Mouse (Mus musculus): ENCODE results near the gene Gm38655. TPM values are rescaled to one million over a fixed set of nuclear protein-coding genes. Genes with fewer than 3 reads are reported as not detected.

Gene Gm38655
- polyA plus RNA-seq, 1 experiment from 2014 or later, result not detected

- peaks cover under 1% of the 10 kb centered on the region; the same call in 1 of the 2 replicates for H3K4me1 ChIP-seq (replicated peaks; ENCODE audit: control insufficient read depth, insufficient read depth, low read length)
- H3K27me3 ChIP-seq (replicated peaks; ENCODE audit: control insufficient read depth, insufficient read depth, low read length), result no peaks in the 10 kb centered on the region
- no peak overlapping the region for H3K4me2 ChIP-seq
- H3K36me3 ChIP-seq (ENCODE audit: control insufficient read depth, insufficient read depth, low read length), result peaks cover 26% of the 10 kb centered on the region; the same call in 1 of the 2 replicates
- 85% methylated on average over 3 of the region's 3 CpGs for WGBS
- no peak overlapping the region for H3K4me3 ChIP-seq (ENCODE audit: low read depth, low read length)
- no peaks in the 10 kb centered on the region for H3K9me3 ChIP-seq (ENCODE audit: control insufficient read depth, low read length)
- no peak overlapping the region for H3K9ac ChIP-seq (ENCODE audit: low read depth, low read length)
- no peak for ATAC-seq (replicated peaks; ENCODE audit: low FRiP score)
- DNase-seq (ENCODE audit: low spot score), result no peak
- no peak overlapping the region for H3K27ac ChIP-seq (ENCODE audit: low read depth, low read length)
These were observed 40.2 kb upstream of the Gm38655 start for GRCm38 (mm10) chr17:25215431-25215830.

- Histone ChIP-seq H3K27ac (ENCODE audit: low read depth, low read length) (no peak overlapping the region), H3K36me3 (ENCODE audit: control insufficient read depth, insufficient read depth, low read length) (peaks cover 35% of the 10 kb centered on the region), H3K9me3 (ENCODE audit: control insufficient read depth, low read length) (no peaks in the 10 kb centered on the region), H3K27me3 (replicated peaks; ENCODE audit: control insufficient read depth, insufficient read depth, low read length) (no peaks in the 10 kb centered on the region), H3K4me3 (ENCODE audit: low read depth, low read length) (no peak overlapping the region), H3K4me2 (no peak overlapping the region), H3K9ac (ENCODE audit: low read depth, low read length) (no peak overlapping the region), H3K4me1 (replicated peaks; ENCODE audit: control insufficient read depth, insufficient read depth, low read length) (no peaks in the 10 kb centered on the region)
- ATAC-seq (replicated peaks; ENCODE audit: low FRiP score), result no peak
- 78% methylated on average over 4 of the region's 4 CpGs for WGBS
- no peak for DNase-seq (ENCODE audit: low spot score)
These were observed 36.4 kb upstream of the Gm38655 start for GRCm38 (mm10) chr17:25211705-25212104.

DNA sequence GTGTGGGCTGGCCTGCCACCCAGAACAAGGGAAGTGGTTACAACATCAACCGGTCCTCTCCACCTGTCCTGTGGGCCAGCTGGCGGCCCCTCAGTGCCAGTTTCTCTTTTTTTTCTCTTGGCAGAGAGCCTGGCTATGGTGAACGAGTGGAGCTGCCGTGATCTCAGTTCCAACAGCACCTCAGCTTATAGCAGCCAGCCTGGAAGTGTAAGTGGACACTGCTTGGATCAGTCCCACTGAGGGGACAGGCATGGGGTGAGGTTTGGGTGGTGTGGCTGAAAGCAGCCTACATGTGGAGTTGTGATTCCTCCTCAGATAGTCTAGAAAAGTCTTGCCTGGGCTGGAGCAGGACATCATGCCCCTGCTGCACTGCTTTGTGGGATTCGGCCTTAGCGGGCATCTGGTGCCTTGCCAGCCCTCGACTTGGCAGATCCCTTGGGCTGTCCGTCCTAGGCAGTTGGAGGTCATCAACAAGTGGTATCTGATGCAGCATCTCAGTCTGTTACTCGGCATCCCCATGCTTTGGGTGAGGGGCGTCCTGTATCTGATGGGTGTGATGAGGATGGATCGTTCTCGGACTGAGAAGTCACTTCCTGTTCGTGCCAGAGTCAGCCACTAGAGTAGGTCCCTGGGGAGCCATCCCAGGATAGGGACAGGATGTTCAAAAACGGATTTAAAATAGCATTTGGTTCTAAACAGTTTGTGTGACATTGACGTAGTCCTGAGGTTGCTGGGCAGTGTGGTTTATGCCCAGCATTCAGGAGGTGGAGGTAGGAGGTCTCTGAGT is 35.6 kb upstream of the Gm38655 start:
- 85% methylated on average over 15 of the region's 15 CpGs for WGBS
- H3K27ac ChIP-seq (ENCODE audit: low read depth, low read length), result no peak overlapping the region
- H3K36me3 ChIP-seq (ENCODE audit: control insufficient read depth, insufficient read depth, low read length), result peaks cover 36% of the 10 kb centered on the region
- H3K9me3 ChIP-seq (ENCODE audit: control insufficient read depth, low read length), result no peaks in the 10 kb centered on the region
- H3K27me3 ChIP-seq (replicated peaks; ENCODE audit: control insufficient read depth, insufficient read depth, low read length), result no peaks in the 10 kb centered on the region
- no peaks in the 10 kb centered on the region for H3K4me1 ChIP-seq (replicated peaks; ENCODE audit: control insufficient read depth, insufficient read depth, low read length)
- DNase-seq (ENCODE audit: low spot score), result no peak
- H3K9ac ChIP-seq (ENCODE audit: low read depth, low read length), result no peak overlapping the region
- no peak for ATAC-seq (replicated peaks; ENCODE audit: low FRiP score)
- H3K4me3 ChIP-seq (ENCODE audit: low read depth, low read length), result no peak overlapping the region
- no peak overlapping the region for H3K4me2 ChIP-seq

DNA sequence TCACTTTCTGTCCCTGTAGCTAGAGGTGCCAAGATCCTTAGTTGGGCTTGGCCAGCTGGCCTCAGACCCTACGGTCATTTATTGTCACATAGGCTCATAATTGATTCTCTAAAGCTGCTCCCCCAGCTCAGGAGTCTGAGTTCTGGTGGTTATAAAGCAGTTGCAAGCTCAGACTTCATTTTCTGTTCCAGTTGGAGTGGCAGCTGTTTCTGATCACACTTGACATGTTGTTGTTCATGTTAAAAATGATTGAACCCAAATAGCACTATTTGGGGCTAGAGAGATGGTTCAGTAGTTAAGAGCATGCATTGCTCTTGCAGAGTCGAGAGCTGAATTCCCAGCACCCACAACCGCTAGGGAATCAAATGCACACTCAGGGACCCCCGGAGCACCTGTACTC is 34.7 kb upstream of the Gm38655 start:
- no peak overlapping the region for H3K9ac ChIP-seq (ENCODE audit: low read depth, low read length)
- DNase-seq (ENCODE audit: low spot score) (no peak), ATAC-seq (replicated peaks; ENCODE audit: low FRiP score) (no peak)
- 95% methylated on average over 4 of the region's 4 CpGs for whole genome bisulfite sequencing
- H3K9me3 ChIP-seq (ENCODE audit: control insufficient read depth, low read length), result no peaks in the 10 kb centered on the region
- no peak overlapping the region for H3K4me3 ChIP-seq (ENCODE audit: low read depth, low read length)
- H3K4me1 ChIP-seq (replicated peaks; ENCODE audit: control insufficient read depth, insufficient read depth, low read length), result no peaks in the 10 kb centered on the region
- H3K27ac ChIP-seq (ENCODE audit: low read depth, low read length), result no peak overlapping the region
- peaks cover 37% of the 10 kb centered on the region for H3K36me3 ChIP-seq (ENCODE audit: control insufficient read depth, insufficient read depth, low read length)
- H3K4me2 ChIP-seq, result no peak overlapping the region
- no peaks in the 10 kb centered on the region for H3K27me3 ChIP-seq (replicated peaks; ENCODE audit: control insufficient read depth, insufficient read depth, low read length)

DNA sequence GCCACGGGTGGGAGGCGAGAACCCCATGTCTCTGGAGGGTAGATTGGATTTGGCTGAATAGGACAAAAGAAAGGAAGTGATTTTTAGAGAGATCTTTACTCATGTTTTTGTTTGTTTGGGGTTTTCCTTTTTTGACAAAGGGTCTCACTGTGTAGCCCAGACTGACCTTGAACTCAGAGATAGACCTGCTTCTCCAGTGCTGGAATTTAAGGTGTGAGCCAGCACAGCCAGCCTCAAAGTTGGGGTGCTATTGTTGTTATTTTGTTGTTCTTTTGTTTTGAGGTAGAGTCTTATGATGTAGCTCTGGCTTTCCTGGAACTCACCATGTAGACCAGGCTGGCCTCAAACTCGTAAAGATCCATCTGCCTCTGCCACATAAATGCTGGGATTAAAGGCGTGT is 27.1 kb upstream of the Gm38655 start:
- H3K4me1 ChIP-seq (replicated peaks; ENCODE audit: control insufficient read depth, insufficient read depth, low read length), result no peaks in the 10 kb centered on the region
- DNase-seq (ENCODE audit: low spot score) (no peak), ATAC-seq (replicated peaks; ENCODE audit: low FRiP score) (no peak)
- peaks cover 43% of the 10 kb centered on the region for H3K36me3 ChIP-seq (ENCODE audit: control insufficient read depth, insufficient read depth, low read length)
- no peak overlapping the region for H3K27ac ChIP-seq (ENCODE audit: low read depth, low read length)
- H3K4me2 ChIP-seq, result no peak overlapping the region
- 84% methylated on average over 4 of the region's 4 CpGs for whole genome bisulfite sequencing
- H3K4me3 ChIP-seq (ENCODE audit: low read depth, low read length), result no peak overlapping the region
- no peak overlapping the region for H3K9ac ChIP-seq (ENCODE audit: low read depth, low read length)
- H3K27me3 ChIP-seq (replicated peaks; ENCODE audit: control insufficient read depth, insufficient read depth, low read length), result no peaks in the 10 kb centered on the region
- H3K9me3 ChIP-seq (ENCODE audit: control insufficient read depth, low read length), result no peaks in the 10 kb centered on the region

DNA sequence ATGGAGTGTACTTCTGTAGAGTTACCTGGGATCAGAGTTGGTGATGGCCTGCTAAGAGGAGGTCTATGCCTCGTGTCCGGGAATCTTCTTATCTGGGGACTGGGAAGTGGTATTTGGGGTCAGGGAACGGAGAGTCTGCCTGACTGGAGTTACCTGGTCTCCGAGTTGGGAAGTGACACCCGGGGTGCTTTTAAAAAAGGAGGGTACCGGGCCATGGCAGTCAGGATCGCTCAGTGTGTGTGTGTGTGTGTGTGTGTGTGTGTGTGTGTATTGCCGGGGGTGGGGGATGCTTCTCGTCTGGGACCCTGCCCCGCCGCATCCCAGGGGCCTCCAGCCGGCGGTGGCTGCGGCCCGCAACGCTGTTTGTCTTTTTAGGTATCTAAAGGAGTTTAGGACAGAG is 13.8 kb upstream of the Gm38655 start:
- 4% methylated on average over 16 of the region's 16 CpGs for WGBS
- Histone ChIP-seq H3K27me3 (replicated peaks; ENCODE audit: control insufficient read depth, insufficient read depth, low read length) (no peaks in the 10 kb centered on the region), H3K27ac (ENCODE audit: low read depth, low read length) (peak overlapping the region; percentile 73; the same call in 1 of the 2 replicates), H3K36me3 (ENCODE audit: control insufficient read depth, insufficient read depth, low read length) (peaks cover 2% of the 10 kb centered on the region; the same call in 1 of the 2 replicates), H3K9ac (ENCODE audit: low read depth, low read length) (peak overlapping the region; percentile 85), H3K4me2 (peak overlapping the region; percentile 86), H3K9me3 (ENCODE audit: control insufficient read depth, low read length) (no peaks in the 10 kb centered on the region), H3K4me1 (replicated peaks; ENCODE audit: control insufficient read depth, insufficient read depth, low read length) (peaks cover 23% of the 10 kb centered on the region), H3K4me3 (ENCODE audit: low read depth, low read length) (peak overlapping the region; percentile 82)
- ATAC-seq (replicated peaks; ENCODE audit: low FRiP score), result no peak; the same call in 1 of the 2 replicates
- no peak for DNase-seq (ENCODE audit: low spot score)

DNA sequence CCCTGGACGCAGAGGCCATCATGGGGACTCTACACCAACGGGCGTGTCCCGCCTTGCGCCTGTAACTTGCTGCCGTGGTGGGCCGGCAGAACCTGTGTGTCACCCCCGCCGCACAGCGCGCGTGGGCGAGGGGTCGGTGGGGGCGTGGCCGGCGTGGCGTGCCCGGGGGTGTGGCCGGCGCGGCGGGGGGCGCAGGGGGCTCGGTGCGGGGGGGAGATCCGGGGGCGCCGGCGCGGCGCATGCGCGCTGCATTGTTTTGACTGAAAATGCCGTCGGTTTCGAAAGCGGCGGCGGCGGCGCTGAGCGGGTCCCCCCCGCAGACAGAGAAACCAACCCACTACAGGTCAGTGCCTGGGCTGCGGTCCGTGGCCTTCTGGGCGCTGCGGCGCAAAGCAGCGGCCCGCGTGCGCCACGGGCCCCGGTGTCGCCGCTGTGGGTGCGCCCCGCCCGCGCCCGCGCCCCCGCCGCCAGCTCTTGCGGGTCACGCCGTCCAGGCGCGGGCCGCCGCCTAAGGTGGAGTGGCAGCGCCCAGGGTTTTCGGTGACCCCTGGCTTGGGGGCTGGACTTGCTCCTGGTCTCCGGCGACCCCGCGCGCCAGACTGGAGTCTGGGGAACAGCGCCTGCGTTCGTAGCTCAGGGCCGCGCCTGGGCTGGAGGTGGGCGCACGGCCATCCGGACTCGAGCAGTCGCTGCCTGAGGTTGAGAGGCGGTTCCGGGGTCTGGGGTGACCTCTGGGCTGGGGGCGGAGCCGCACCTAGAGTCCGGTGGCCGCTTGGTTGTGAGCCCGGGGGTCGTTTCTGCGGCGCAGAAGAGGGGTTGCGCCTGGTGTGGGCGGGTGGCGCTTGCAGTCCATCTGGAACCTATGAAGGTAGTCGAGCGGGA is 13.1 kb upstream of the Gm38655 start, which contains the start of gene Unkl:
Unkl (plus strand) TSS at position 248 of the 882 bp plus-strand sequence.
- Histone ChIP-seq H3K9me3 (ENCODE audit: control insufficient read depth, low read length) (no peaks in the 10 kb centered on the region), H3K4me3 (ENCODE audit: low read depth, low read length) (peak within 1 kb of the TSS; percentile 82), H3K4me1 (replicated peaks; ENCODE audit: control insufficient read depth, insufficient read depth, low read length) (peaks cover 23% of the 10 kb centered on the region), H3K9ac (ENCODE audit: low read depth, low read length) (peak within 1 kb of the TSS; percentile 85), H3K27me3 (replicated peaks; ENCODE audit: control insufficient read depth, insufficient read depth, low read length) (no peaks in the 10 kb centered on the region), H3K36me3 (ENCODE audit: control insufficient read depth, insufficient read depth, low read length) (peaks cover 2% of the 10 kb centered on the region; the same call in 1 of the 2 replicates), H3K27ac (ENCODE audit: low read depth, low read length) (peak within 1 kb of the TSS; percentile 73), H3K4me2 (peak within 1 kb of the TSS; percentile 86)
- ATAC-seq (replicated peaks; ENCODE audit: low FRiP score) (peak; percentile 37), DNase-seq (ENCODE audit: low spot score) (peak; percentile 81)
- under 1% methylated on average over 98 of the region's 104 CpGs for WGBS

GRCm38 (mm10) chr17:25187784-25188149 is 12.5 kb upstream of the Gm38655 start:
- Histone ChIP-seq H3K27ac (ENCODE audit: low read depth, low read length) (peak overlapping the region; percentile 73), H3K27me3 (replicated peaks; ENCODE audit: control insufficient read depth, insufficient read depth, low read length) (no peaks in the 10 kb centered on the region), H3K9me3 (ENCODE audit: control insufficient read depth, low read length) (no peaks in the 10 kb centered on the region), H3K4me1 (replicated peaks; ENCODE audit: control insufficient read depth, insufficient read depth, low read length) (peaks cover 27% of the 10 kb centered on the region), H3K4me2 (peak overlapping the region; percentile 86), H3K4me3 (ENCODE audit: low read depth, low read length) (peak overlapping the region; percentile 82), H3K9ac (ENCODE audit: low read depth, low read length) (peak overlapping the region; percentile 85), H3K36me3 (ENCODE audit: control insufficient read depth, insufficient read depth, low read length) (peaks cover 2% of the 10 kb centered on the region; the same call in 1 of the 2 replicates)
- DNase-seq (ENCODE audit: low spot score) (no peak), ATAC-seq (replicated peaks; ENCODE audit: low FRiP score) (no peak)
- 6% methylated on average over 11 of the region's 11 CpGs for WGBS

Measured in liver, embryonic 11.5 days (tissue).